Mouse (Mus musculus) heart, embryonic 10.5 days (tissue): ENCODE measurements around the gene Nmur1. TPM values are rescaled to one million over a fixed set of nuclear protein-coding genes. Genes with fewer than 3 reads are reported as not detected.

ENCODE experiments used
- DNase-seq: peaks from one replicate; pipeline ENCODE4 v3.0.0-alpha.2; 2017; ENCODE audit warnings: low spot score
- H3K27ac ChIP-seq: fragments of 300-500 bp; sonication (generic); 2 replicates; pipeline ENCODE4 v1.5.1; 2016; ENCODE audit warnings: mild to moderate bottlenecking
- H3K27me3 ChIP-seq: fragments of 300-500 bp; sonication (generic); 2 replicates; pipeline ENCODE4 v1.6.1; 2016; ENCODE audit warnings: mild to moderate bottlenecking; ENCODE audit not compliant: poor library complexity, insufficient read depth, severe bottlenecking
- H3K36me3 ChIP-seq: fragments of 300-500 bp; sonication (generic); 2 replicates; pipeline ENCODE4 v1.6.1; 2016; ENCODE audit warnings: mild to moderate bottlenecking, moderate library complexity
- H3K4me1 ChIP-seq: fragments of 300-500 bp; sonication (generic); 2 replicates; pipeline ENCODE4 v1.6.1; 2016; ENCODE audit warnings: mild to moderate bottlenecking
- H3K4me3 ChIP-seq: fragments of 300-500 bp; sonication (generic); 2 replicates; pipeline ENCODE4 v1.5.1; 2016; ENCODE audit warnings: mild to moderate bottlenecking, moderate library complexity
- H3K9me3 ChIP-seq: fragments of 300-500 bp; sonication (generic); 2 replicates; pipeline ENCODE4 v1.6.1; 2016; ENCODE audit warnings: mild to moderate bottlenecking, moderate library complexity
- WGBS: fragments of 180-500 bp; shearing (Covaris S2); methylation state at CpG from one replicate; pipeline ENCODE4 v1.1.7; 2016; 5-methylcytosine and 5-hydroxymethylcytosine counted together
- polyA plus RNA-seq: library from polyadenylated mRNA; unstranded; fragments of >200 nt; fragmentation: Nextera tagmentation; extraction: Ambion mirVana; gene quantifications from 2 replicates; pipeline ENCODE4 v1.2.1, GENCODE M21; 2016

The Nmur1 gene
- polyA plus RNA-seq, 1 experiment from 2014 or later: 0.10 TPM

GRCm38 (mm10) chr1:86415612-86416184, 10.3 kb downstream of the Nmur1 start:
- Histone ChIP-seq H3K27ac (no peak overlapping the region), H3K36me3 (no peaks in the 10 kb centered on the region), H3K4me1 (peaks cover 7% of the 10 kb centered on the region; the same call in 1 of the 2 replicates), H3K4me3 (no peak overlapping the region), H3K27me3 (0 out of 2 replicates have a peak, but pooled peaks cover 5% of the 10 kb centered on the region), H3K9me3 (no peaks in the 10 kb centered on the region)
- DNase-seq: no peak
- WGBS: 65% methylated on average over 7 of the region's 7 CpGs

DNA sequence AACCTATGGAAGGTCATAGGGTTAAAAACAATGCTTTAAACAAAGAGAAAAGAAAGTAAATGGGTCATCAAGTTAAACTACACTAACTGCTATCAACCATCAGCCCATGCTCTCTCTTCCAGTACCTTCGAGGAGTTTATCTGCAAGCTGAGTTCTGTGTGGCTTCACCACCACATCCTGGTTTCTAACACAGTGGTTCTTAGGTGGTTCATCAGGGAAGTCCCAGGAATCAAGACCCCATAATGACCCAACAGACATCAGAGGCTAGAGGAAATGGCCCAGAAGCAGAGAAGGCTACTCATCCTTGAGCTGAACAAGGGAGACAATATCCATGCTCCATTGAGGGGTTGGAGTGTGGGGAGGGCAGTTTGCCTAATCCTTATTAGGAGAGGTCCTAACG, 10.9 kb downstream of the Nmur1 start:
- no peak for DNase-seq
- no peak overlapping the region for H3K4me3 ChIP-seq
- no peak overlapping the region for H3K27ac ChIP-seq
- no peaks in the 10 kb centered on the region for H3K36me3 ChIP-seq
- WGBS: 54% methylated on average over 2 of the region's 2 CpGs
- H3K4me1 ChIP-seq: peaks cover 7% of the 10 kb centered on the region; the same call in 1 of the 2 replicates
- H3K9me3 ChIP-seq: no peaks in the 10 kb centered on the region
- H3K27me3 ChIP-seq: 0 out of 2 replicates have a peak, but pooled peaks cover 5% of the 10 kb centered on the region

- whole genome bisulfite sequencing: 67% methylated on average over 5 of the region's 5 CpGs
- H3K36me3 ChIP-seq: no peaks in the 10 kb centered on the region
- no peak overlapping the region for H3K4me3 ChIP-seq
- H3K27ac ChIP-seq: no peak overlapping the region
- peaks cover 7% of the 10 kb centered on the region; the same call in 1 of the 2 replicates for H3K4me1 ChIP-seq
- DNase-seq: no peak
- 0 out of 2 replicates have a peak, but pooled peaks cover 5% of the 10 kb centered on the region for H3K27me3 ChIP-seq
- H3K9me3 ChIP-seq: no peaks in the 10 kb centered on the region
These were observed 11.3 kb downstream of the Nmur1 start for GRCm38 (mm10) chr1:86414715-86415114.

DNA sequence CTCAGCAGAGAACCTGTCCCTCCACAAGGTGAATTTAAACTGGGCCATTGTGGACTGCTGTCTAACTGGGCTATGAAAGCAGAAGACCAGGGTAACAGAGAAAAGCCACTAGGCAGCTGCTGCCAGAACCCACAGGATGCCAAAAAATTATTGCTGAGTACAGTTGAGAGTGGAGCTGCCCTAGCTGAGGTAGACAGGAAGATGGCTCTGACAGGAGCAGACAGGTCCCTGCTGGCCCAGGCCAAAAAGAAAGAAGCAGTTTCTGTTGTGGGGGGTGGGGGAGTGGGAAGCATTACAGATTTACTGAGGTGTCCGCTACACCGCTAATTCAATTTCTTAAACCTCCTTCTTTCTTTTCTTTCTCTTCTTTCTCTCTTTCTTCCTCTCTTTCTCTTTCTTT, 16.6 kb downstream of the Nmur1 start:
- Histone ChIP-seq H3K36me3 (no peaks in the 10 kb centered on the region), H3K27ac (no peak overlapping the region), H3K27me3 (0 out of 2 replicates have a peak, but pooled peaks cover 3% of the 10 kb centered on the region), H3K9me3 (no peaks in the 10 kb centered on the region), H3K4me1 (peaks cover 4% of the 10 kb centered on the region; the same call in 1 of the 2 replicates), H3K4me3 (no peak overlapping the region)
- WGBS: 94% methylated on average over 2 of the region's 2 CpGs
- DNase-seq: no peak

- H3K27me3 ChIP-seq: no peaks in the 10 kb centered on the region
- whole genome bisulfite sequencing: 81% methylated on average over 10 of the region's 10 CpGs
These were observed 17.5 kb downstream of the Nmur1 start for GRCm38 (mm10) chr1:86408515-86408914.

DNA sequence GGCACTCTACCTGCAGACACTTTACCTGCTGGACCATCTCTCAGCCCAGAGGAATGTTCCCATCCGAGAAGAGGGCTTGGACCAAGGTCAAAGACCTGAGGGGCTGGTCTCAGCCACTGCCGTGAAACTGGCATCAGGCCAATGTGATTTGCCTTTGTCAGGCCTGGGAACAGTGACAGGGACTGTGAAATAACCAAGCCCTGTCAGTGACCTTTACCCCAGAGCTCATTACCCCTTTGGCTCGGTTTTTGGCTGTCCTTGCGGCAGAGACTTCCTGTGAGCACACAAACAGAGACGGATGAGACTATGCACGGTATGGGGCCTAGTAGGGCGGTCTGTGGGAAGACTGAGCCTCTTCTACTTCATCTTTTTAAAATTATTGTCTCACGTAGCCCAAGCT, 19.1 kb downstream of the Nmur1 start:
- H3K27me3 ChIP-seq: no peaks in the 10 kb centered on the region
- H3K9me3 ChIP-seq: no peaks in the 10 kb centered on the region
- H3K27ac ChIP-seq: no peak overlapping the region
- H3K4me3 ChIP-seq: no peak overlapping the region
- WGBS: 64% methylated on average over 8 of the region's 8 CpGs
- H3K36me3 ChIP-seq: no peaks in the 10 kb centered on the region
- peaks cover 4% of the 10 kb centered on the region; the same call in 1 of the 2 replicates for H3K4me1 ChIP-seq
- no peak for DNase-seq

More at GRCm38 (mm10) chr1:86408515-86408914, 17.5 kb downstream of the Nmur1 start:
- no peaks in the 10 kb centered on the region for H3K9me3 ChIP-seq
- no peaks in the 10 kb centered on the region for H3K36me3 ChIP-seq
- H3K4me3 ChIP-seq: no peak overlapping the region
- peaks cover 4% of the 10 kb centered on the region; the same call in 1 of the 2 replicates for H3K4me1 ChIP-seq
- H3K27ac ChIP-seq: no peak overlapping the region
- DNase-seq: no peak

GRCm38 (mm10) chr1:86406313-86406712, 19.7 kb downstream of the Nmur1 start:
- WGBS: 73% methylated on average over 4 of the region's 4 CpGs
- Histone ChIP-seq H3K36me3 (no peaks in the 10 kb centered on the region), H3K4me3 (no peak overlapping the region), H3K9me3 (no peaks in the 10 kb centered on the region), H3K27me3 (no peaks in the 10 kb centered on the region), H3K27ac (no peak overlapping the region), H3K4me1 (peaks cover 4% of the 10 kb centered on the region; the same call in 1 of the 2 replicates)
- no peak for DNase-seq

DNA sequence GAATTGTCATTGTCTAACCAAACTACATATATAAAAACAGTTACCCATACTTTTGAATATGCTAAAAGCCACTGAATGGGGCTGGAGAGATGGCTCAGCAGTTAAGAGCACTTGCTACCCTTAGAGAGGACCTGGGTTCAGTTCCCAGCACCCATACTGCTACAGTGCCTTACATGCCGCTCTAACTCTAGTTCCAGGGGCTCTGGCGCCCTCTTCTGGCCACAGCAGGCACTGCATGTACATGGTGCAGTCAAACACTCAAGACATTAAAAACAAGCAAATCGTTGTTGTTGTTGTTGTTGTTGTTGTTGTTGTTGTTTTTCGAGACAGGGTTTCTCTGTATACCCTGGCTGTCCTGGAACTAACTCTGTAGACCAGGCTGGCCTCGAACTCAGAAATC, 21.2 kb downstream of the Nmur1 start:
- H3K9me3 ChIP-seq: no peaks in the 10 kb centered on the region
- 55% methylated on average over 5 of the region's 5 CpGs for WGBS
- H3K27me3 ChIP-seq: no peaks in the 10 kb centered on the region
- no peak overlapping the region for H3K4me3 ChIP-seq
- H3K4me1 ChIP-seq: peaks cover 13% of the 10 kb centered on the region
- DNase-seq: no peak
- no peaks in the 10 kb centered on the region for H3K36me3 ChIP-seq
- no peak overlapping the region for H3K27ac ChIP-seq

DNA sequence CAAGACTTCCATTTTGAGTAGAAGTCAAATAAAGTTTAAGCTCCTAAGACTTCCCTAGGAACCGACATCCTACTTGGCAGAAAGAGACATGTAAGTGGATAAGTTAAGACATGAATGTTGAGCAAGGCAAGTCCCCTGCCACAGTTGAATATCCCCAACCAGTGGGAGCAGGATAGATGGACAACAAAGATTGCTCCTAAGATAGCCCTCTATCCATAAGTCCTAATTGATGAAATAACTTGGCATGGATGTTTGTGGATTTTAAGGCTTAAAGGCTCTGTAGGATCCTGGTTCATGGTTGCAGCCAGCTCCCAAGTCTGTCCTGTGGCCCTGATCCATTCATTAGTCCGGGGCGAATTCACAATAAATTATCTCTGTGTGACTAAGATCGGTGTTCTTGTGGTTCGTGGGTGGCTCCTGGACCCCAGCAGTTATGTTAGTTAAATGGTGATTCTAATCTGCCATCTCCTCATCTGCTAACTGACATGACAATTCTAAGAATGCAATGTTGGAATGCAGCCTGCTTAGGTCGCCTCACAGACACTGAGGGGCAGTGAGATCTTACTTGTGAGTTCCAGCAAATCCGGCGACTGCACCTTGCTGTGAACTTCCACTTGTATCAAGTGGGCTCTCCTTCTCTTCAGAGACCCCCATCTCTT, 25.8 kb downstream of the Nmur1 start:
- H3K9me3 ChIP-seq: no peaks in the 10 kb centered on the region
- WGBS: 53% methylated on average over 8 of the region's 8 CpGs
- no peak for DNase-seq
- H3K27me3 ChIP-seq: no peaks in the 10 kb centered on the region
- H3K36me3 ChIP-seq: no peaks in the 10 kb centered on the region
- no peak overlapping the region for H3K4me3 ChIP-seq
- peak overlapping the region; percentile 11; the same call in 1 of the 2 replicates for H3K27ac ChIP-seq
- peaks cover 11% of the 10 kb centered on the region for H3K4me1 ChIP-seq

- H3K4me3 ChIP-seq: no peak overlapping the region
- peaks cover 11% of the 10 kb centered on the region for H3K4me1 ChIP-seq
- H3K9me3 ChIP-seq: no peaks in the 10 kb centered on the region
- DNase-seq: no peak
- WGBS: 72% methylated on average over 3 of the region's 3 CpGs
- H3K27ac ChIP-seq: no peak overlapping the region
- no peaks in the 10 kb centered on the region for H3K36me3 ChIP-seq
- H3K27me3 ChIP-seq: no peaks in the 10 kb centered on the region
These were observed 26.7 kb downstream of the Nmur1 start for GRCm38 (mm10) chr1:86399322-86399721.

DNA sequence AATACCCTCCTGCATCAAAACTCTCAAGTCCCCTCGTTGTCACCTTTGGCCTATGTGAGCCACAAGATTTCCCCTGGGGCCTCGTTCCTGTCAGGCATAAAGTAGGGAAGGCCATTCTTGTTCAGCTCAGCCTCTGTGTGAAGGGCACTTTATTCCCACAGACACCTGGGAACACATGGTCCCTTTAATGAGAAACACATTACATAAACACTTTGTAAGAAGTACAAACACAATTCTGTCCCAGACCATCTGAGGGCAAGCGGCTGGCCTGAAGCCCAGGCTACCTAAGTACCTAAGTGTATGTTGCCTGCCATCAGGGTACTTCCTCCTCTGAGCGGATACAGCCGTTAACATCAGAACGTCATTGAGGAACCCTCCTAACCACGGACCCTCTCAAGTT, 27.8 kb downstream of the Nmur1 start:
- H3K36me3 ChIP-seq: no peaks in the 10 kb centered on the region
- WGBS: 68% methylated on average over 7 of the region's 7 CpGs
- no peak overlapping the region for H3K4me3 ChIP-seq
- H3K27ac ChIP-seq: no peak overlapping the region
- H3K9me3 ChIP-seq: no peaks in the 10 kb centered on the region
- DNase-seq: no peak
- peaks cover 11% of the 10 kb centered on the region for H3K4me1 ChIP-seq
- no peaks in the 10 kb centered on the region for H3K27me3 ChIP-seq

DNA sequence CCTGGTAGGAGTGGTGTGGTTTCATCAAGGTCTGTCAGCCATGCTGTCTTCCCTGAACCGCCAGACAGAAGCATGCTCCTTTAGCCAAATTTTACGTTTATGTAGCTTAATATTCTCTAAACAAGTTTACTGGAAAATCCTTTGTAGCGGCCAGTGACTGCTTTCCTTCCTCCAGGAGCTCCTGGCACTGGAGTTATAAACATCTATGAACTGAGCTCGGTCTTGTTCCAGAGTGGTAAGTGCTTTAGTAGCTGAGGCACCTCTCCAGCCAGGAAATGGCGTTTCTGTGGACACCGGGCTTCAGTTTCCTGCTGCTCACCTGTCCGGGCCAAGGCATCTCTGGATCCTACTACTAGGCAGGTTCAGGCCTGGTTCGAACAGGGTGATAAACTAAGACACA, 28.4 kb downstream of the Nmur1 start:
- H3K9me3 ChIP-seq: no peaks in the 10 kb centered on the region
- 75% methylated on average over 8 of the region's 8 CpGs for WGBS
- H3K36me3 ChIP-seq: no peaks in the 10 kb centered on the region
- no peak overlapping the region for H3K4me3 ChIP-seq
- 0 out of 2 replicates have a peak overlapping the region, but pooled peaks have one; percentile 7 for H3K27ac ChIP-seq
- DNase-seq: no peak
- H3K27me3 ChIP-seq: no peaks in the 10 kb centered on the region
- H3K4me1 ChIP-seq: peaks cover 11% of the 10 kb centered on the region

DNA sequence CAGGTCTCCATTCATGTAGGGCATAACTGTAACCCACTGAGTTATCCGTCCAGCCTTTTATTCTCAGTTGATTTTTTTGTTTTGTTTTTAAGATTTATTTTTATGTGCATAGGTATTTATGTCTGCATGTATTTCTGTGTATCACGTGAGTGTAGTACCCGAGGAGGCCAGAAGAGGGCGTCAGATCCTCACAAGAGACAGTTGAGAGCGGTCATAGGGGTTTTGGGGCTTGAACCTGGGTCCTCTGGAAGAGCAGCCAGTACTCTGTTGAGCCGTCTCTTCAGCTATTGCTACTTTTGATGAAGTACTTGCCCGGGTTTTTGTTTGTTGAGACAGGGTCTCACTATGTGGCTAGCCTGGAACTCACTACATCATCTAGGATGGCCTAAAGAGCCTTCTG, 30.1 kb downstream of the Nmur1 start:
- Histone ChIP-seq H3K4me1 (peaks cover 10% of the 10 kb centered on the region), H3K4me3 (no peak overlapping the region), H3K9me3 (no peaks in the 10 kb centered on the region), H3K36me3 (no peaks in the 10 kb centered on the region), H3K27me3 (no peaks in the 10 kb centered on the region), H3K27ac (no peak overlapping the region)
- 69% methylated on average over 7 of the region's 7 CpGs for WGBS
- no peak for DNase-seq
